Mouse (Mus musculus): ENCODE measurements around the gene Rnf34.
A peak's percentile ranks its signal among the peaks of the same experiment; 100 is the strongest.

Rnf34 gene

DNA sequence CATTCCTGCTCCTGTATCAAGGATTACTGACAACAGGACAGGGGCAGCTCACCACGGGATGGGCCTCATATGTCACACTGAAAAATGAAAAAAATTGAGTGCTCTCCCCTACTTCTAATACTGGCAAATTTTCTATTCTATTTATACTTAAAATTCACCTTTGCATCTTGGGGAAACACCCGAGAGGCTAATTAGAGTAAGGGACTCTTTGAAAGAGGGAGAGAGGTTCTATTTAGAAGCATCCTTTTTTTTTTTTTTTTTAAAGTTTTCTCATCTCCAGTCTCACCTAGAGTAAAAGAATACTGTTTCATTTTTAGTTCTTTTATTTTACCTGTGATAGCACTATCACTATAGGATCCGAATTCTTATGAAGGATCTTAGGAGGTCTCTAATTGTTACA lies 24.5 kb downstream of the Rnf34 start:
- no peak for DNase-seq

DNA sequence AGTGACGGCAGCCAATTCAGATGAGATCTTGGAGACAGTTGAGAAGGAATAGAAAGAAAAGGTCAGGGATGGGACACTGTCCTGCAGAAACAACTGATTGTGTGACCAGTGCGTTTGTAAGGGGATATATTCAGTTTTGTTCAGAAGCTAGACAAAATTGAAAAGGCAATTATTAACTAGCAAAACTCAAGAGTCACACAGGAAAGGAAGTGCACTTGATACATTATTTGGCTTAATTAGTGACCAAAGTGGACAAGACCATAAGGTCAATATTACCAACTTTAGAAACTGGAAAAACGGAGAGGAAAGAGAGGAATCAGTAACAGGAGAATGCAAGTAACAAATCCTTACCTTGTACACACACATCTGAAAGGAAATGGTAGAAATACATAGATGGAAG lies 26.8 kb downstream of the Rnf34 start:
- DNase-seq: no peak

DNA sequence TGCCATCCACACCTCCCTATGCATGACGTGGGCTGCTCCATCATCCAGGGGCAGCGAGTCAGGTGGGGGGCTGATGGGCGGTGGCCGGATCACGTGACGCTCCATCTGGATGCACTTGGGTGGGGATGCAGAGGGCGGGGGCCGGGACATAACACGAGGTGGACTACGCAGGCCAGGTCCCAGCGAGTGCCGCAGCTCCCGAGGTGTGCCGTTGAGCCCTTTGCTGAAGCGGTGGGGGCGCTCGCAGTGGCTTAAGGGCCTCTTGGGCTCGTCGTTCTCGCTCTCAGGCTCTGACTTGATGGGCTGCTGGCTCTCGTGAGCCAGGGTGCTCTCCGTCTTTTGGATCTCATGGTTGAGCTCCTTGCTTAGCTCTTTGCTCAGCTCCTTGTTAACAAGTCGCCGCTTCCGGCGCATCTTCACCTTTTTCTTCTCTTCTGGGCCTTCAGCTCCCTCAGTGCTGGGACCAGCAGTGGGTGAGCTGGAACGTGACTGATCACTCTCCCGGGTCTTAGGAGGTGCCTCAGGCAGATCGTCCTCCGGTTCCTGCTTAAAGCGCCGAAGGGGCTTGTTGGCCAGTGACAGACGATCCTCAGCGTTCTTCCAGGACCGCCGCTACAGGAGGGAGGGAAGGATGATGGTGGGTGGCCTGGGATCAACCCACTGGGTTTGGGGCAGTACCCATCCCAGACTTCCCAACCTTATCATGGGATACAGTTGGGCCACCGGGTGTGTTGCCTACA lies 30.6 kb downstream of the Rnf34 start:
- no peak for DNase-seq

DNA sequence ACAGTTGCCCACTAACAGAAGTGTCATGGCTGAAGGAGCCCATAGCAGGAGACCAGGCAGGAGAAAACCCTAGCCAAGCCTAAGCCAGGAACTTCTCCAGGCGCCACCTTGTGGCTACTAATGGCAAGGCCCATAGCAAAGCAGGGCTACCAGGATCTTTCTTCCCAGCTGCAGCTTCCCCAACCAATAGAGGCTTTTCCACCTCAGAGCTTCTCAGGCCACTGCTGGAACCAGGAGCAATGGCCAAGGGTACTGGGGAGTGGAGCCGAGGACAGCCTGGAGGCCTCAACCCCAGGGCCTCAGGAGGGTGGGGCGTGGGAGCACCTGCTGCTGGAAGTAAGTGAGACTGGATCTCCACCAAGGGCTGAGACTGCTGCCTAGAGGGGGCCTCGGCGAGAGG lies 31.5 kb downstream of the Rnf34 start:
- peak; percentile 62 for DNase-seq

DNA sequence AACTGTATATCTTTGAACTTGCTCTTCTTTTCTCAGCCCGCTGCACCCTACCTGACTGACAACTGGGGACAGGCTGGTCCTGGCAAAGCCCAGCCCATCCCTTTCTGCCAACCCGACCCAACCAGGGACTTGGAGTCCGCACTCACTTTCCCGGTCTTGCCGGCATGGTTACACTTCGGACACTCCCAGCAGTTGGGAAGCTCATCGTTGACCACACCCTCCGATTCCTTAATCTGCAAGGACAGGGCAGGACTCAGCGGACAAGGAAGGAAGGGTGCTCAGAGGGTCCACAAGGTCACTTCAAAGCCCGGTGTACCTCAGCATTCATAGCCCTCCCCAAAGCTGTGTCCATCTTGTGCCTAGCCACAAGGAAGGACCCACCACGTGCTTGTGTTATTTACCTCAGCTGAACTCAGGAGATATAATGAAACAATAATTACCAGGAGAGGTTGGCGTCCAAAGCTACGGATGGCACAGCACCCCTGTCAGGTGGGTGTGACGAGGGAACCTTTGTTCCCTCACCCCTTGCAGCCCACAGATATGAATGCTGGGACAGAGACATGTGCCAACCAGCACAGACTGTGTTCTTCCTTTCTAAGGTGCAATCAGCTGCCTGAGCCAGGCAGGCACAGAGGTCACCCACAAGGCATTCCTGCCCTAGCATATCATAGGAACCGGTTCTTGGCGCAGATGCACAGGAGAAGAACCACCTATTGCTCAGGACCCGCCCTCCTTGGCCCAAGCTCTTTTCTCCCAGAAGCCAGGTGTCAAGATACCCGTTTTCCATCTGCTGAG lies 32.6 kb downstream of the Rnf34 start:
- peak; percentile 69 for DNase-seq

DNA sequence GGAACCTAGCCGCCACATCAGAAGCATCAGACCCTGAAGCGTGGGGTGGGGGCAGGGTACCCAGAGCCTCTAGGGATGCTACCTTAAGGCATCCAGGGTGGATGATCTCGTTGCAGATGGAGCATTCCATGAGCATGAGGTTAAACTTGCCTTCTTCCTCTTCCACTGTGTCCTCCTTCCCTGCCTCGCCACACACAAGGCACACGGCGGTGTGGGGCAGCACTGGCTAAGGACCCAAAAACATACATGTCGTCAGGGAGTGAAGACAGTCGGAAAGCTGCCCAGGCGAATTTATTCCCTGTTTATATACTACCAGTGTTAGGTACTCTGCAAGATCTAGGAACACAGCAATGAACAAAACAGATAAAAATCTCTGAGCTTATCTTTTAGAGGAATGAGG lies 33.4 kb downstream of the Rnf34 start:
- no peak for DNase-seq

DNA sequence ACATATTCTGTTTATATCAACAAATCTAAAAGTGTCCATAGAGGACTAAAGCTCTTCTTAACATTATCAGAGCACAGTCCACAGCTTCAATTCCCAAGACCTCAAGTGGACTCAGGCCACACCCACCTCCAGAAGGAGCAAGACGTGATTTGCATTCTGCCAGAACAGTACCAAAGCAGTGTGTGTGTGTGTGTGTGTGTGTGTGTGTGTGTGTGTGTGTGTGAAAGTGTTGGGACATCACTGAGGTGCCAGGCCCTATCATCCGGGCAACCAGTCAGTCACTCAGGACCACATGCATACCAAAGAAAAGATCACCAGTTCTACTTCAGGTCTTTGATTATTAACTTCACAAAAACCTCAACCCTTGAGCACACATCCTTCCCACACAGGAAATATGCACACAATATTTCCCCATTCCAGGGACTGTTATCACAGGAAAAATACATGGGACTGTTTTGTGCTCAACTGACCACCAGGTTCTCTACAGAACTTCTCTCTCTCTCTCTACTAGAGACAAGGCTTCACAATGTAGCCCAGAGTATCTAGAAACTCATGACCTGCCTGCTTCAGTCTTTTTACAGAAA lies 33.9 kb downstream of the Rnf34 start:
- DNase-seq: no peak

DNA sequence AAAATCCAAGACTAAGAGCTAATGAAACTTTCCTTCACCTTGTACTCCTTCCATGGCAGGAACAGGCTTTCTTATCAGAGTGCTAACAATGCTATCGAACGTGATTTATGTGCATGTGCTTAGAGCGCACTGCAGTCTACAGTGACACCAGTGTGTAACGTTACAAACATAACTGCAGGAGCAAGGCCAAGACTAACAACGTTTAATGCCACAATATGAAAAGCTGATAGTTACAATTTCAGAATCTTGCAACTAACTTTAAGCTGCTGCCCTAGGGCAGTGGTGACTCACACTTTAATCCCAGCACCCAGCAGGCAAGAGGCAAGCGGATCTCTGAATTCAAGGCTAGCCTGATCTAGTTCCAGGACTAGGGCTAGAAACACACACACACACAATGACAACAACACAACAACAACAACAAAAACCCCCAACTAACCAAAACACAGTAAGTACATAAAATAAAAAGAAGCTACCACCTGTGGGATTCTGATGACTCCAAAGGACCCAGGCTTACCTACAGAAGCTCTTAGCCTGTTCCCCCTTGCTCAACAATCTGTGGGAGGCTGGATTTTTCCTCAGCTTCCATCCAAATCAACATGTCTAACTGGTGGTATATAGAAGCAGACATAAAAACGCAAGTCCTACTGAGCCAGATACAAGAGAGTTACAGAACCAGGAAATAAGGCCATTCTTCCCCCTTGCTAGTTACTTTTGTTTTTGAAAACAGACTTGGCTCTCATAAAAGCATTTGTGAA lies 34.9 kb downstream of the Rnf34 start:
- no peak for DNase-seq

DNA sequence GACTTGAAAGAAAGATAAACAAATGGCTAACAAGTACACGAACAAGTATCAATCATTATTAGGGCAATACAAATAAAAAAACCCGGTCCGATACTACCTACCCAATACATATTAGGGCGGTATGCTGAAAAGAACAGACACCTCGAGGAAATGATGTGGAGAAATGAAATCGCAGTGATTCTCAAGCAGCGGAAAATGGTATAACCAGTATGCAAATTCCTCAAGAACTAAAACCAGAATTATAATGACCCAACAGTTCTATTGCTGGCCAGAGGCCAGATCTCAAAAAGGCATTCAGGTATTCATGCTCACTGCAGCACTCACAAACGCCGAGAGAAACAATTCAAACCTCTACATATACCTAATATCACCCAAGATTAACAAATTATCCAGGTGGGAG lies 37.2 kb downstream of the Rnf34 start:
- DNase-seq: no peak

DNA sequence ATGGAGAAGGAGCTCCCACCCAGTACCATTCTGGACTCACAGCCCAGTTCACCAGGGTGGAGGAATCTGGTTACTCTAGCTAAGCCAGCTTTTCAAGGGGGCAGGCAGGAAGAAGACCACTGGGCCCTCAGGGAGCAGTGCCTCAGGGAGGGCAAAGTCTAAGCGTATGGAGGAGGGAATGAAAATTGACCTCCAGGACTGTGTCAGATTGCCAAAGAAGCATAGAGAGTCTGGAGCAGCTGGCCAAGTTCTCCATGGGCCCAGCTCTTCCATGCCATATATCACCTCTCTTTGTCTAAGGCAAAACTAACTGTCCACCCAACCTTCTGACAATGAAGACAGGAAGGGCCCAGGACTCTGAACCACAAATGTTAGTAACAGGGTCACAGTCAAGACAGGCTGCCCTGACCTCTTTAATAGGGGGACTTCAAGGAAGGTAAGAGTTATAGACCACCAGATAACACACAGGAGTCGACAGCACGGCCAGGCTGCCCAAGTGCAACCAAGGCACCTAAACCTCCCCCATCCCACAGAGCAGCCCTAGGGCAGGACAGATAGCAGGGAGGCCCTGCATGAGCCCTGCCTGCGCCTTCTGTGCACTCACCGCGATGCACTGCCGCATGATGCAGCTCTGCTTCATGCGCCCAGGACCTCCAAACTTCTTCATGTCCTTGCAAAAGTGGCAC lies 38.2 kb downstream of the Rnf34 start:
- peak; percentile 29 for DNase-seq

DNA sequence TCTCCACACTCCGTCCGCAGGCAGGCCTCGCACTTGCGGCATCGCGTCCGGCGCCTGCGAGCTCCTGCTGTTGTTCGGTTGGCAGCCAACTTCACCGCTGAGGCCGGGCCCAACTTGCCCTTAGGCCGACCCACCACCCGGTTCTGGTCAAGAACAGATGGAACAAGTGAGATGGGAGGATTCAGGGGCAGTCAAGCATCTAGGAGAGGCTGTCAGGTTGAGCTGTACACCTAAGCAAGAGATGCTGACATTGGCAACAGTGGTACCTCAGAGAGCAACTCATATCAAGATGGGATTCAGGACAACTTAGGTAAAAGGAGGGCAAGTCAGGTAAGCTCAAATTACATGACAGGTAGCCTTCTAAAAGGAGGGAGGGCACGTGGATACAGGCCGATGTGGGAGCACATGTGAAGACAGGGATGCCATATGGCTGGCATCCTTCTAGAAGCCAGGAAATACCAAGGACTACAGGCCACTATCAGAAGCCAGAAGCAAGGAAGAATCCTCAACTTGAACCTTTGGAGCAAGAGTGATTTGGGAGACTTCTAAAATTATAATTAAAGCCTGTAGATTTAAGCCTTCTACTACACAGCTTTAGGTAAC lies 38.9 kb downstream of the Rnf34 start:
- DNase-seq: no peak

DNA sequence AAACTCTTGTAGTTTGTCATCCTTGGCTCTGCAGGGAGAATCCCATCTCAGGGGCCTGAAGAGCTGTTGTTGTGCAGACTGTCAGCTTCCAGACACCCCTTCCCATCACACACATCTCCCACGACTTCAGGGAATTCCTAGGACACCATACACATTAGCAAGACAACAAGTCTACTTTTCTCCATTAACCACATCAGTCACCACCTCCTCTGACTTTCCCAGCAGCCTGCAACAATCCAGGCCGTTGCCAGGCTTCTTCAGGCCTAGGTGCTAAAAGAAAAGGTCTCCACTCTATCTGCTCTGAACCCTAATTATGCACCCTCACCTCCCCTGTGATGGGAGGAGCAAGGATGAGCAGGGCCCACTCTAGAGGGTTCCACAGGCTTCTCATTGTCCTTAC lies 40.5 kb downstream of the Rnf34 start:
- no peak for DNase-seq

DNA sequence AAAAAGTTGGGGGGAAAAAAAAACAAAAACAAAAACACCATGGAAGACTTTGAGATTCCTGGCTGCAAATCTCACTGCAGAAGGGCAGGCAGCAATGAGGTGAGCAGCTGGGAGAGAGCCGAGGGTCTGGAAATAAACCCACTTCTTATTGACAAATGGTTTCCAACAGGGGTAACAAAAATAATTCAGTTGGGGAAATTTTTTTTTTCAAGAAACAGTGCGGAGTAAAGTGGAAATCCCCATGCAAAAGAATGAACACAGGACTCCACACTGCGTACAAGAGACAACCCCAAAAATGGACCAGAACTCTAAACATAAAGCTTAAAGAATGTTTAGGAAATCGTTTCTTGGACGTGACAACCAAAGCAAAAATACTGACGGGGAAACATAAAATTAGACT lies 43.4 kb downstream of the Rnf34 start:
- no peak for DNase-seq

DNA sequence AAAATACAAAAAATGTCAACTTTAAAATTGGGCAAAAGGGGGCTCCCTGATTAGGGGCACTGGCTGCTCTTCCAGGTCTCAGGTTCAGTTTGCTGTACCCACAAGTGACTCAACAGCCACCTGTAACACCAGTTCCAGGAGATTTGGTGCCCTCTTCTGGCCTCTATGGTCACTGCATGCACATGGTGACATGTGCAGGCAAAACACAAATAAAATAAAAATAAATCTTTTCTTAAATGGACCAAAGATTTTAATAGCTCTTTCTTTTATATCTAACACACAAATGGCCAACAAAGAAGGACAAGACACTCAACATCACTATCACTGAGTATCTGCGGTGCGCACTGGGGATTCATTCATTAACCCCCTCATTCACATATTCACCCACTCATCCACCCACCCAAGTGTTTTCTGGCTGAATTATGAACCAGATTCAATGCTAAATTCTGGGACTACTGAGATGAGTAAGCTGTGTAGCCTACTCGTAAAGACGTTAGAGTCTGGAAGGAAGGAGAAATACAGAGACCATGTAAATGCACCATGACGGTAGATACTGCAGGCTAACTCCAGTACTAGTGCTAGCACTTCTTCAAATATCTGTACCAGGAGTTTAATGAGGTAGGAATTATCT lies 44.3 kb downstream of the Rnf34 start:
- no peak for DNase-seq

DNA sequence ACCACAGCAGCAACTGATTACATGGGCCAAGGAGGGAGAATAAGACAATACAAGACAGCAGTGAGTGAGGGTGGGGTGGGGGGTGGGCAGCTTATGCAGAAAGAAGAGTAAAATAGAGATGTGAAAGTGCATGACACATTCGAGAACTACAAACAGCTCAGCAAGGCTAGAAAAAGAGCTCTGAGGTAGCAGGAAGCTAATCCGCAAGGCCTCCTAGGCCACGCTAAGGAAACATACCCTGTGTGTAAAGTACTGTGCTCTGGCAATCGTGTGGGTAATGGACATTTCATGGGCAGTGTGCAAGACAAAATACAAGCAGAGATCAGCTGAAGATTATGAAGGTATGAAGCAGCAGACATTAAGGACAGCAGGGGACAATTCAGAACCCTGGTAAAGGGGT lies 45.0 kb downstream of the Rnf34 start:
- DNase-seq: no peak

DNA sequence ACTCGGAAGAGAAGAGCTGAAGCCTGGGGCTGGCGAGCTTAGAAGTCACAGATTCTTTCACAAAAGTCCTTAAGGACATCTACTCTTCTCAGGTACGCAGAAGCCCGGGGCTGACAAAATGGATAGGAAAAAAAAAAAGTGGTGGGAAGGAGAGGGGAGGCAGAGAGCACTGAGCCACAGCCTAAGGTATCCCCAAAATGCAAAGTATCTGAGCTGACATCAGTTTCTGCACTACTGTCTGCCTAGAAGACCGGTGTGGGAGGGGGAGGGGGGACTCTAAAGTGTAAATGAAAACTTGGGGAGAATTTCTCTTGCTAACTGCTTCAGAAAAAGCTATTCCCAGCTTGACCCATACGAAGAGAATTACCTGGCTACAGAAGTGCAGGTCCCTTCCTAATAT lies 48.3 kb downstream of the Rnf34 start:
- DNase-seq: no peak

DNA sequence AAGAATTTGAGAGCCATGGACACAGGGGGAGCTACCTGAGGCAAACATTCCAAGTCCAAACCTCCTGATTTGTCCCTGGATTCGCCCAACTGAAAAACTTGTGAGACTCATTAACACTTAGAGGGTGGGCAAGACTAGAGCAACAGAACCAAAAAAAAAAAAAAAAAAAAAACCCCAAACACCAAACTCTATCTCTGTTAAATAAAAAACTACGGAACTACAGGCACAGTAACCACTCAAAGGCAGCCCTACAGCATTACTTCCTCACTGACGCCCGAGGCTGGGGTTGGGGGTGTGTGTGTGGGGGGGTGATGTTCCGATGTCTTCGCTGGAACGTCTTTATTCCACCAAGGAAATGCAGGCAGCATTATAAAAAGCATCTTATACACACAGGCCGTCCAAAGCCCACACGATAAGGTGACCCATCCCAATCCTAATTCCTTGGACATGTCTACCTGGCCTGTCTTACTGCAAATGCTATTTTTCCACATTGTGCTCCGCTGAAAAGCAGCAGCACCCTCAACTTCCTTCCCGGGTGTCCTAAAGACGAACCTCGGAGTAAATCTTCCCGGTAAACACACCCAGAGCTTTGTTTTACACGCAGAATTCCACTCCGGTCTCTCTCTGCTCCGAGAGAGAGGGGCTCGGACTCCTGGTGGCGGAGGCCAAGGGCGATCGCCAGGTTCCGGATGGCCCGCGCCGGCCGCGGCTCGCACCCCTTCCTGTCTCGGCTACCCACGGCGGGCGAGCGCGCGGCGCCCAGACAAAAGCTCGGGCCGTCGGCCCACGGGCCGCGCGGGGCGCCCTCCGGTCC lies 49.3 kb downstream of the Rnf34 start:
- DNase-seq: no peak

DNA sequence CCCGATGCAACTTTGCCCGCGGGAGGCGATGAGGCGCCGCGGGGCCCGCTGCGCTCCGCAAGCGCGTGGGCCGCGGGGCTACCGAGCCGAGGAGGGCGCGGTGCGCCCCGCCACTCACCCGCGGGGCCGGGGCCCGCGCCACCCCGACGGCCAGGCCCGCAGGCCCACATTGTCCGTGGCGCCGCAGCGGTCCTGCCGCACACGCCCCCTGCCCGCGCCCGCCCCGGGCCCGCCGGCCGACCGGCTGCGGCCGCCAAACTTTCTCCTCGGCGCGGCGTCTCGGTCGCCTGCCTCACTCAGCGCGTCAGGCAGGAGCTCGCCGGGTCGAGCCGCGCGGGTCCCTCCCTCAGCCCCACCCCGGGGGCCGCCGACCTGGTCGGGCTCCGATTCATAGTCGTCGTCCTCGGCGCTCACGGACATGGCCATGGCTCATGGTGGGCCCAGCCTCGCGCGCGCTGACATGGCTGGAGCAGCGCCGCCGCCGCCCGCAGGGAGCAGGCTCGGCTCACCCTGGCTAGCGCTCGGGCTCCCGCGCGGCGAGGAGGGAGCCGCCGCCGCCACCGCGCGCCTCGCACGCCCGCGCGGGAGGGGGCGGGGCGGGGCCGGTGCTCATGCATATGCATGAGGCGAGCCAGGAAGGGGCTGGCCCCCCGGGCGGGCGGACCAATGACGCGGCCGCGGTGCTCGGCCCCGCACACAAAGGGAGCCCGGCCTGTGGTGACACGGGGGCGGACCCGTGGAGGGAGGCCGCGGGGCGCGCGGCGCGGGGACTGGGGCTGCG lies 50.1 kb downstream of the Rnf34 start:
- DNase-seq: peak; percentile 90

DNA sequence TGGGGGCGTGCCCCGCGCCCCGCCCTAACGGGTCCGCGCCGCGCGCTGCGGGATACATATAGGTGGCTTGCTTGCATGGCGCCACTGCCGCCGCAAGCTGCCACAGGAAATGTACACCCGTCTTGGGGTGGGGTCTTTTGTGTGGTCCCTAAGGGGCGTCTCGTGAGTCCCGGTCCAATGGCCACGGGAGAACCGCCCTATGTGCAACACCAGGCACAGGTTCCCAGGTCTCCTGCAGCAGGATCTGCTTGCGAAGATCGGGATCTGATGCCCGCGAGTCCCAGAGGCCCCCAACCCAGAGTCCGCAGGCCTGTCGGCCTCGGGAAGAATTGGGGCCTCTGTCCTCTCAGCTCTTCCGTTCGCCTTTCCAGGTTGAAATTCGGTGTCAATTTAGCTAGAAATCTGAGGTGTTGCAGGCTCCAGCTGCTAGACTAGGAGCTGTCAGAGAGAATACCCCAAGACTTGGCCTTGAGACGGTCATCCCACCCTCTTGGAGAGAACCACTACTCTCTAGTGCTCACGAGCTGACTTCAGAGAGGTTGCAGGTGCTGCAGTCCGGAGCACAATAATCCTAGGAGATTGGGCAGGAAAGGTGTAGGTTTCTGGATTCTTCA lies 50.8 kb downstream of the Rnf34 start:
- DNase-seq: no peak

DNA sequence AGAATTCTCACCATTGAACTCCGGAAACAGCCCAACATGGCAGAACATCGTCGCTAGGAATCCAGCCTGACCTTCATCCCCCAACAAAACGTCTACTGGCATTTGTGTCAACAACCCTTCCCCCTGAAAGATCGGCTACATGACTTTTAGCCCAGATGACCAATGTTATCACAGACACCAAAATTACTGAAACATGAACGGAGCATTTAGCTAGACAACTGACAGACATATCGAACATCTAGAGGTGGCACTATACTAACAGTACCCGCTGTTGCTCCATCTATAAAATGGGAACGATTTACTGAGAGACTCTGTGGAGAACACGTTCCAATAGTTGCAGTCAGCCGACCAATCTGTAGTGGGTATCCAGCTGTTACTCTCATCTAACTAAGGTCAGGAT lies 51.3 kb downstream of the Rnf34 start:
- DNase-seq: no peak
